Mouse (Mus musculus): Measurements from ENCODE around the gene Pigk. TPM values are rescaled to one million over a fixed set of nuclear protein-coding genes. Genes with fewer than 3 reads are reported as not detected.

Gene Pigk
- polyA plus RNA-seq, 1 experiment from 2014 or later, result 59.6 TPM

GRCm38 (mm10) chr3:152961855-152962376, 248.0 kb downstream of the Pigk start:
- no peak for ATAC-seq
- Histone ChIP-seq H3K9ac (ENCODE audit: low read depth, low read length) (no peak overlapping the region), H3K27ac (ENCODE audit: low read length) (no peak overlapping the region), H3K4me2 (ENCODE audit: low read length) (no peak overlapping the region), H3K27me3 (ENCODE audit: control insufficient read depth, insufficient read depth, low read depth, low read length) (no peaks in the 10 kb centered on the region), H3K4me1 (ENCODE audit: control insufficient read depth, insufficient read depth, low read length) (0 out of 2 replicates have a peak, but pooled peaks cover 6% of the 10 kb centered on the region), H3K9me3 (replicated peaks; ENCODE audit: control insufficient read depth, low read length, poor library complexity, severe bottlenecking) (no peaks in the 10 kb centered on the region), H3K36me3 (ENCODE audit: control insufficient read depth, insufficient read depth, low read length) (no peaks in the 10 kb centered on the region), H3K4me3 (ENCODE audit: low read depth, low read length) (no peak overlapping the region)
- 82% methylated on average over 10 of the region's 10 CpGs for WGBS

- no peak for ATAC-seq
- peaks cover 8% of the 10 kb centered on the region for H3K4me1 ChIP-seq (ENCODE audit: control insufficient read depth, insufficient read depth, low read length)
- WGBS, result 65% methylated on average over 16 of the region's 16 CpGs
- no peaks in the 10 kb centered on the region for H3K27me3 ChIP-seq (ENCODE audit: control insufficient read depth, insufficient read depth, low read depth, low read length)
- H3K9me3 ChIP-seq (replicated peaks; ENCODE audit: control insufficient read depth, low read length, poor library complexity, severe bottlenecking), result no peaks in the 10 kb centered on the region
- no peak overlapping the region for H3K9ac ChIP-seq (ENCODE audit: low read depth, low read length)
- no peak overlapping the region for H3K27ac ChIP-seq (ENCODE audit: low read length)
- H3K4me2 ChIP-seq (ENCODE audit: low read length), result no peak overlapping the region
- peaks cover 4% of the 10 kb centered on the region; the same call in 1 of the 2 replicates for H3K36me3 ChIP-seq (ENCODE audit: control insufficient read depth, insufficient read depth, low read length)
- H3K4me3 ChIP-seq (ENCODE audit: low read depth, low read length), result no peak overlapping the region
These were observed 256.0 kb downstream of the Pigk start for GRCm38 (mm10) chr3:152969774-152970347.

- H3K4me2 ChIP-seq (ENCODE audit: low read length), result no peak overlapping the region
- H3K36me3 ChIP-seq (ENCODE audit: control insufficient read depth, insufficient read depth, low read length), result peaks cover 4% of the 10 kb centered on the region; the same call in 1 of the 2 replicates
- peaks cover 8% of the 10 kb centered on the region for H3K4me1 ChIP-seq (ENCODE audit: control insufficient read depth, insufficient read depth, low read length)
- ATAC-seq, result no peak
- 85% methylated on average over 4 of the region's 4 CpGs for WGBS
- H3K9me3 ChIP-seq (replicated peaks; ENCODE audit: control insufficient read depth, low read length, poor library complexity, severe bottlenecking), result no peaks in the 10 kb centered on the region
- H3K27ac ChIP-seq (ENCODE audit: low read length), result no peak overlapping the region
- H3K4me3 ChIP-seq (ENCODE audit: low read depth, low read length), result no peak overlapping the region
- no peaks in the 10 kb centered on the region for H3K27me3 ChIP-seq (ENCODE audit: control insufficient read depth, insufficient read depth, low read depth, low read length)
- no peak overlapping the region for H3K9ac ChIP-seq (ENCODE audit: low read depth, low read length)
These were observed 257.5 kb downstream of the Pigk start for GRCm38 (mm10) chr3:152971373-152971772.

- no peaks in the 10 kb centered on the region for H3K9me3 ChIP-seq (replicated peaks; ENCODE audit: control insufficient read depth, low read length, poor library complexity, severe bottlenecking)
- H3K36me3 ChIP-seq (ENCODE audit: control insufficient read depth, insufficient read depth, low read length), result no peaks in the 10 kb centered on the region
- H3K4me1 ChIP-seq (ENCODE audit: control insufficient read depth, insufficient read depth, low read length), result peaks cover 16% of the 10 kb centered on the region
- H3K4me2 ChIP-seq (ENCODE audit: low read length), result peak overlapping the region; percentile 88
- 0 out of 2 replicates have a peak overlapping the region, but pooled peaks have one; percentile 51 for H3K27ac ChIP-seq (ENCODE audit: low read length)
- H3K27me3 ChIP-seq (ENCODE audit: control insufficient read depth, insufficient read depth, low read depth, low read length), result no peaks in the 10 kb centered on the region
- WGBS, result 63% methylated on average over 11 of the region's 11 CpGs
- H3K9ac ChIP-seq (ENCODE audit: low read depth, low read length), result peak overlapping the region; percentile 51
- H3K4me3 ChIP-seq (ENCODE audit: low read depth, low read length), result peak overlapping the region; percentile 52
- no peak for ATAC-seq
These were observed 265.7 kb downstream of the Pigk start for GRCm38 (mm10) chr3:152979481-152980092.

GRCm38 (mm10) chr3:152980431-152980830, 266.5 kb downstream of the Pigk start:
- Histone ChIP-seq H3K4me2 (ENCODE audit: low read length) (peak overlapping the region; percentile 88), H3K27me3 (ENCODE audit: control insufficient read depth, insufficient read depth, low read depth, low read length) (no peaks in the 10 kb centered on the region), H3K4me1 (ENCODE audit: control insufficient read depth, insufficient read depth, low read length) (peaks cover 16% of the 10 kb centered on the region), H3K9me3 (replicated peaks; ENCODE audit: control insufficient read depth, low read length, poor library complexity, severe bottlenecking) (no peaks in the 10 kb centered on the region), H3K9ac (ENCODE audit: low read depth, low read length) (peak overlapping the region; percentile 71), H3K27ac (ENCODE audit: low read length) (peak overlapping the region; percentile 72), H3K36me3 (ENCODE audit: control insufficient read depth, insufficient read depth, low read length) (no peaks in the 10 kb centered on the region), H3K4me3 (ENCODE audit: low read depth, low read length) (peak overlapping the region; percentile 52)
- WGBS, result under 1% methylated on average over 6 of the region's 6 CpGs
- peak; percentile 23 for ATAC-seq

GRCm38 (mm10) chr3:152980978-152981974, 267.4 kb downstream of the Pigk start:
- H3K4me2 ChIP-seq (ENCODE audit: low read length), result peak overlapping the region; percentile 88
- peak overlapping the region; percentile 71 for H3K9ac ChIP-seq (ENCODE audit: low read depth, low read length)
- under 1% methylated on average over 47 of the region's 47 CpGs for WGBS
- no peaks in the 10 kb centered on the region for H3K9me3 ChIP-seq (replicated peaks; ENCODE audit: control insufficient read depth, low read length, poor library complexity, severe bottlenecking)
- H3K4me3 ChIP-seq (ENCODE audit: low read depth, low read length), result peak overlapping the region; percentile 52
- H3K27me3 ChIP-seq (ENCODE audit: control insufficient read depth, insufficient read depth, low read depth, low read length), result no peaks in the 10 kb centered on the region
- peak; percentile 87 for ATAC-seq
- peaks cover 16% of the 10 kb centered on the region for H3K4me1 ChIP-seq (ENCODE audit: control insufficient read depth, insufficient read depth, low read length)
- H3K36me3 ChIP-seq (ENCODE audit: control insufficient read depth, insufficient read depth, low read length), result no peaks in the 10 kb centered on the region
- H3K27ac ChIP-seq (ENCODE audit: low read length), result peak overlapping the region; percentile 72

GRCm38 (mm10) chr3:152981988-152982387, 268.1 kb downstream of the Pigk start, which contains the start of gene St6galnac5:
Gene St6galnac5 (minus strand): TSS chr3:152982246.
- H3K27me3 ChIP-seq (ENCODE audit: control insufficient read depth, insufficient read depth, low read depth, low read length), result no peaks in the 10 kb centered on the region
- no peaks in the 10 kb centered on the region for H3K36me3 ChIP-seq (ENCODE audit: control insufficient read depth, insufficient read depth, low read length)
- peaks cover 13% of the 10 kb centered on the region for H3K4me1 ChIP-seq (ENCODE audit: control insufficient read depth, insufficient read depth, low read length)
- peak within 1 kb of the TSS; percentile 88 for H3K4me2 ChIP-seq (ENCODE audit: low read length)
- peak within 1 kb of the TSS; percentile 71 for H3K9ac ChIP-seq (ENCODE audit: low read depth, low read length)
- ATAC-seq, result peak; percentile 59
- peak within 1 kb of the TSS; percentile 72 for H3K27ac ChIP-seq (ENCODE audit: low read length)
- WGBS, result 0% methylated on average over 17 of the region's 17 CpGs
- peak within 1 kb of the TSS; percentile 52 for H3K4me3 ChIP-seq (ENCODE audit: low read depth, low read length)
- no peaks in the 10 kb centered on the region for H3K9me3 ChIP-seq (replicated peaks; ENCODE audit: control insufficient read depth, low read length, poor library complexity, severe bottlenecking)

- no peak overlapping the region for H3K4me3 ChIP-seq (ENCODE audit: low read depth, low read length)
- no peaks in the 10 kb centered on the region for H3K36me3 ChIP-seq (ENCODE audit: control insufficient read depth, insufficient read depth, low read length)
- no peak overlapping the region for H3K4me2 ChIP-seq (ENCODE audit: low read length)
- H3K4me1 ChIP-seq (ENCODE audit: control insufficient read depth, insufficient read depth, low read length), result no peaks in the 10 kb centered on the region
- no peaks in the 10 kb centered on the region for H3K27me3 ChIP-seq (ENCODE audit: control insufficient read depth, insufficient read depth, low read depth, low read length)
- no peaks in the 10 kb centered on the region for H3K9me3 ChIP-seq (replicated peaks; ENCODE audit: control insufficient read depth, low read length, poor library complexity, severe bottlenecking)
- 94% methylated on average over 2 of the region's 2 CpGs for WGBS
- no peak overlapping the region for H3K9ac ChIP-seq (ENCODE audit: low read depth, low read length)
- H3K27ac ChIP-seq (ENCODE audit: low read length), result no peak overlapping the region
- no peak for ATAC-seq
These were observed 276.9 kb downstream of the Pigk start for GRCm38 (mm10) chr3:152990787-152991186.

Measured in midbrain, embryonic 16.5 days (tissue).